Mouse (Mus musculus): ENCODE data around the gene Dnah10.

DNA sequence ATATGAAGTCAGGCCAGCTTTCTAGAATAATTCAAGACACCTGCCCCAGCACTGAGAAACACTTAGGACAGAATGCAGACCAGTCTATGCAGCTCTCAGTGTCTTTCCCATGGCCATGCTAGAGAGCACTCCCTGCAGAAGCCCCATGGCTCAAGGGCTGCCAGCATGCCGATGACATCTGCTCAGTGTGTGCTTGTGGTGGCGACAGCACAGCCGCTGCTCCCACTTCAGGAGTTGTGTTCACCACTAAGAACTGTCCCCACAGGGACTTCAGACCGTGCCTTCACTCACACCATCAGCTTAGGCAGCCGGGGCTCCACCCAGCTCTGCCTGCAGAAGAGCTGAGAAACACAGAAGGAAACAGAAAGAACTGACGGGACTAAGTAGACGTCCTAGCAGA is 115.3 kb downstream of the Dnah10 start:
- TF ChIP-seq CTCF (IDR thresholded peaks at IDR 0.05; ENCODE audit: control insufficient read depth, insufficient read depth, insufficient read length) (no peak), MAX (IDR thresholded peaks at IDR 0.05) (no peak), MYOD1 (IDR thresholded peaks at IDR 0.05; ENCODE audit: control insufficient read depth, insufficient read length, low read depth) (no peak), MYOG (IDR thresholded peaks at IDR 0.05; ENCODE audit: control insufficient read depth, extremely low read depth, insufficient read length) (no peak), CEBPB (IDR thresholded peaks at IDR 0.05; ENCODE audit: low read depth) (no peak), FOSL1 (IDR thresholded peaks at IDR 0.05; ENCODE audit: insufficient read depth, low read length, poor library complexity, severe bottlenecking) (no peak), USF1 (IDR thresholded peaks at IDR 0.05; ENCODE audit: low read depth) (no peak)
